13 mouse cellular contexts compared by ENCODE assay signal in genomic region chr12:116194641-116195040, GRCm38 (mm10).
DNase-seq lines count a peak whose midpoint lies in the region; ATAC-seq lines count a peak whose summit lies in the region.
"Had no signal": no experiment of that assay in that cellular context is flagged by ENCODE, and none has a peak within 500 bp of the region (broad histone marks: within the 10 kb centered on the region; RNA-seq: fewer than 3 reads in every experiment).

No protein-coding gene starts in this region.

- intact Hi-C loops in heart, postnatal 25 days (cut with DNase I): no loop called here

- no peak for ATAC-seq in megakaryocyte, adult 5-6 weeks (ENCODE audit: poor library complexity, severe bottlenecking)
- ATAC-seq: forebrain, embryonic 15.5 days; intestine, embryonic 16.5 days had no signal

- DNase-seq in heart, adult 11 months: peak; percentile 49
- no peak for DNase-seq in heart, postnatal 25 days (ENCODE audit: low spot score)
- DNase-seq in cerebellum, adult 8-10 months: peak; percentile 52
- peak; percentile 55 to 58 for DNase-seq in cerebellum, postnatal 36 days
- no peak for DNase-seq in urinary bladder, postnatal 4 days (ENCODE audit: low spot score in 2 of 2)
- no peak for DNase-seq in right cerebral cortex, postnatal 4 days
- DNase-seq: adrenal gland, postnatal 14 days; gastrocnemius, postnatal 10 days; heart, adult 2 months; heart, postnatal 14 days had no signal

Comparison
In these comparisons a context has a peak if more than half of its experiments do, and no peak if none do; other contexts are left out.
1. DNase-seq: peak in heart, adult 11 months (single experiment), cerebellum, adult 8-10 months (single experiment) and cerebellum, postnatal 36 days (2 of 2); none in heart, postnatal 25 days (single experiment), urinary bladder, postnatal 4 days (0 of 2) and right cerebral cortex, postnatal 4 days (single experiment).